Comparison of ENCODE assay signal across 19 mouse cellular contexts in the genomic region with DNA sequence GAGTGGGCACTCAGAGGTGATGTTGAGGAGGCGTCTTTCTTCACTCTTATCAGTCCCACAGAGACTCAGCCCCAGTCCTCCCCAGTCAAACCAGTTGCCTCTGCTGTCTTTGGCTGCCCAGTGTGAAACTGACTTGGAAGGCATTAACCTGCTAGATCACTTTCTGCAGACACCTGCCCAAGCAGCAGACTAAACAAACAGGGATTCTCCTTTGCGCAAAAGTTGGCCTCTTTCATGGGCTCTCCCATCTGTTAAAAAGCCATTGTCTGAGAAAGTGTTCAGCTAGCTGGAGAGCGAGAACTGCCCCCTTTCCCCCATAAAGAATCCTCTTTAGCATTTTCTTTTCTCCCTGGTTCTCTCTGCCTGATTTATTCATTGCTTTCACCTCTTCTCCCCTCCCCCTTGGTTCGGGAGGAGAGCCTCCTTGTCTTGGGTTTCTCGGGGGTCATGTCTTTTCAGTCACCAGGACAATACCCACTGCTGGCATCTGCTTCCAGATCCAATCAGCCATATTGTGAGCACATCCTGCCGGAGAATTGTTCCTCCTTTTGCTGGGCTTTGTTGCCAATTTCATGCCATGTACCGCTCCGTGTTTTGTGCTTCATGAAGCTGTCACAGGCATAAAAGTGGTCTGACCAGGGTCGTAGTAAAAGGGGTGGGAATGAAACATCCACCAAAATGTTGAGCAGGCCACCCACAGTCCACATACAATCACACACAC.
A peak's percentile ranks its signal among the peaks of the same experiment; 100 is the strongest.
DNase-seq lines count a peak whose midpoint lies in the region; ATAC-seq lines count a peak whose summit lies in the region.
"Had no signal": no experiment of that assay in that cellular context is flagged by ENCODE, and none has a peak within 500 bp of the region (broad histone marks: within the 10 kb centered on the region; RNA-seq: fewer than 3 reads in every experiment).

No protein-coding gene starts in this region.

- no peak overlapping the region for H3K27ac ChIP-seq in hindbrain, embryonic 12.5 days
- no peak overlapping the region for H3K27ac ChIP-seq in midbrain, embryonic 13.5 days
- H3K27ac ChIP-seq: forebrain, embryonic 13.5 days; gastrocnemius, adult 2 months; lung, embryonic 15.5 days; stomach, postnatal 0 days had no signal

- H3K36me3 ChIP-seq in hindbrain, embryonic 12.5 days, result no peaks in the 10 kb centered on the region
- H3K36me3 ChIP-seq in midbrain, embryonic 13.5 days, result no peaks in the 10 kb centered on the region
- H3K36me3 ChIP-seq: lung, embryonic 15.5 days had no signal

- ATAC-seq in hindbrain, embryonic 12.5 days (ENCODE audit: low FRiP score), result peak; percentile 81
- ATAC-seq in midbrain, embryonic 13.5 days, result peak; percentile 64
- ATAC-seq: forebrain, embryonic 13.5 days; inflammation-experienced regulatory T-cells, adult 6 months had no signal

- H3K9me3 ChIP-seq in hindbrain, embryonic 12.5 days (replicated peaks), result no peaks in the 10 kb centered on the region
- no peaks in the 10 kb centered on the region for H3K9me3 ChIP-seq in midbrain, embryonic 13.5 days
- H3K9me3 ChIP-seq: forebrain, embryonic 13.5 days; lung, embryonic 15.5 days; megakaryocyte, embryonic 14.5 days had no signal

- H3K4me2 ChIP-seq in hindbrain, embryonic 12.5 days (replicated peaks), result no peak overlapping the region
- no peak overlapping the region for H3K4me2 ChIP-seq in midbrain, embryonic 13.5 days (replicated peaks)
- H3K4me2 ChIP-seq: forebrain, embryonic 13.5 days; lung, embryonic 15.5 days had no signal

- H3K9ac ChIP-seq in hindbrain, embryonic 12.5 days, result no peak overlapping the region
- H3K9ac ChIP-seq in midbrain, embryonic 13.5 days (replicated peaks), result no peak overlapping the region
- H3K9ac ChIP-seq: forebrain, embryonic 13.5 days; lung, embryonic 15.5 days had no signal

- 19% methylated on average over 9 of the region's 9 CpGs for WGBS in hindbrain, embryonic 12.5 days
- WGBS in midbrain, embryonic 13.5 days, result 3% methylated on average over 9 of the region's 9 CpGs

- peaks cover 20% of the 10 kb centered on the region for H3K4me1 ChIP-seq in hindbrain, embryonic 12.5 days
- H3K4me1 ChIP-seq in midbrain, embryonic 13.5 days (replicated peaks), result peaks cover 42% of the 10 kb centered on the region
- H3K4me1 ChIP-seq: lung, embryonic 15.5 days; megakaryocyte, embryonic 14.5 days had no signal

- DNase-seq in ES-CJ7 (ENCODE audit: low read depth, low spot score) (peak; percentile 36), ZHBTc4 (ENCODE audit: low read depth, low spot score) (peak; percentile 51)
- no peak for DNase-seq in frontal cortex, postnatal 36 days (ENCODE audit: low spot score in 2 of 2)
- DNase-seq in spleen, postnatal 10 days (ENCODE audit: low spot score in 2 of 2), result no peak
- DNase-seq in layer of hippocampus, adult 8-10 months (ENCODE audit: low spot score in 2 of 2), result no peak
- DNase-seq: adrenal gland, postnatal 25 days; cerebellum, postnatal 10 days; gastrocnemius, adult 2 months; heart, adult 18-20 months; kidney, postnatal 10 days; right cerebral cortex, adult 18-20 months; thymus, postnatal 14 days had no signal

- H3K27me3 ChIP-seq in hindbrain, embryonic 12.5 days, result peaks cover 91% of the 10 kb centered on the region
- H3K27me3 ChIP-seq in midbrain, embryonic 13.5 days, result peaks cover 93% of the 10 kb centered on the region
- H3K27me3 ChIP-seq: megakaryocyte, embryonic 14.5 days had no signal

- no peak overlapping the region for H3K4me3 ChIP-seq in hindbrain, embryonic 12.5 days
- H3K4me3 ChIP-seq in midbrain, embryonic 13.5 days (replicated peaks), result no peak overlapping the region
- H3K4me3 ChIP-seq: forebrain, embryonic 13.5 days; gastrocnemius, adult 2 months; lung, embryonic 15.5 days; megakaryocyte, embryonic 14.5 days had no signal

Comparison
In these comparisons a context has a peak if more than half of its experiments do, and no peak if none do; other contexts are left out.
1. DNase-seq: peak in ES-CJ7 (single experiment) and ZHBTc4 (single experiment); none in frontal cortex, postnatal 36 days (0 of 2), spleen, postnatal 10 days (0 of 2) and layer of hippocampus, adult 8-10 months (0 of 2).